In the genomic region with DNA sequence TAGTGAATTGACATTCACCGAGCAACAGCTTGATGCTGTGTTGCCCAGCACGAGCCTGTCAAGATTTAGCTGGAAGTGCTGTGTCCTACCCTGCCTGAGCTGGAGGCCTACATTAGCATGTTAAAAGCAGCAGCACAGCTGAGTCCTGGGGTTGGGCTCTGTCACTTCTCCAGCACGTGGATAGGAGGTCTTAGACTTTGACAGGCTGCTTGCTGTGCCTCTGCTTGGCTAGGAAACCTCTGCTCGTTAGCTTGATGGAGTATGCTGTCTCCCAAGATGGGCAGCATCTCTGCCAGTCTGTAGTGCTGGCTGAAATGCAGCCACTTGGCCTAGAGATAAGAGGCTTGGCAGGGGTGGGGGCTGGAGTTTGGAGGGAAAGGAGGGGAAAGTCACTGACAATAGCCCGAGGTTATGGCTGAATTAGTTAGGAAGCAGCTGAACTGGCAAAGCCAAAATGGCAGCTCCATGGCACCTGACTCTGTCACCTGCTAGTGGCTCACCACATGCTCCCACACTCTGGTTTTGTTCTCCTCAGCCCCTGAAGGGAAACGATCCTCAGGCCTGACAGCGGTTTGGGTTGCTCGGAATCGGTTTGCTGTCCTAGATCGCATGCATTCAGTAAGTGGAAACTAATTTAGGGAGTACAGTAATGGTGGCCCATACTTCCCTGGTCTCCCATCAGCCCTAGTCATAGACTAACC, we compare ENCODE assay signal across 20 mouse cellular contexts. TPM values are rescaled to one million over a fixed set of nuclear protein-coding genes. Genes with fewer than 3 reads are reported as not detected.
A peak's percentile ranks its signal among the peaks of the same experiment; 100 is the strongest.
DNase-seq lines count a peak whose midpoint lies in the region; ATAC-seq and TF ChIP-seq lines count a peak whose summit lies in the region.
"Had no signal": no experiment of that assay in that cellular context is flagged by ENCODE, and none has a peak within 500 bp of the region (broad histone marks: within the 10 kb centered on the region; RNA-seq: fewer than 3 reads in every experiment).

No protein-coding gene starts in this region.

- H3K27me3 ChIP-seq in forebrain, embryonic 13.5 days = no peaks in the 10 kb centered on the region
- no peaks in the 10 kb centered on the region for H3K27me3 ChIP-seq in forebrain, embryonic 11.5 days (ENCODE audit: control insufficient read depth, insufficient read depth, low read length)
- H3K27me3 ChIP-seq in liver, embryonic 14.5 days (ENCODE audit: control insufficient read depth, insufficient read depth, low read length) = no peaks in the 10 kb centered on the region
- no peaks in the 10 kb centered on the region for H3K27me3 ChIP-seq in liver, embryonic 11.5 days (replicated peaks; ENCODE audit: control insufficient read depth, insufficient read depth, low read length)
- no peaks in the 10 kb centered on the region for H3K27me3 ChIP-seq in hindbrain, postnatal 0 days (ENCODE audit: insufficient read depth, low read length)
- H3K27me3 ChIP-seq in neural tube, embryonic 15.5 days (replicated peaks) = no peaks in the 10 kb centered on the region
- H3K27me3 ChIP-seq: embryonic facial prominence, embryonic 15.5 days; limb, embryonic 15.5 days had no signal

- no peak overlapping the region for H3K4me2 ChIP-seq in forebrain, embryonic 13.5 days
- H3K4me2 ChIP-seq in forebrain, embryonic 11.5 days (ENCODE audit: low read depth, low read length, severe bottlenecking) = no peak overlapping the region
- H3K4me2 ChIP-seq in liver, embryonic 14.5 days (ENCODE audit: low read depth) = no peak overlapping the region
- H3K4me2 ChIP-seq in liver, embryonic 11.5 days = no peak overlapping the region
- no peak overlapping the region for H3K4me2 ChIP-seq in hindbrain, postnatal 0 days (ENCODE audit: low read depth, low read length)
- H3K4me2 ChIP-seq in neural tube, embryonic 15.5 days = no peak overlapping the region
- H3K4me2 ChIP-seq: embryonic facial prominence, embryonic 15.5 days; limb, embryonic 15.5 days; lung, embryonic 14.5 days had no signal

- 75% methylated on average over 10 of the region's 10 CpGs for WGBS in forebrain, embryonic 13.5 days
- WGBS in forebrain, embryonic 11.5 days = 81% methylated on average over 10 of the region's 10 CpGs
- WGBS in liver, embryonic 14.5 days (ENCODE audit: insufficient replicate concordance) = 79% methylated on average over 10 of the region's 10 CpGs
- 90% methylated on average over 10 of the region's 10 CpGs for WGBS in liver, embryonic 11.5 days
- WGBS in hindbrain, postnatal 0 days = 43% methylated on average over 10 of the region's 10 CpGs
- 56% methylated on average over 10 of the region's 10 CpGs for WGBS in neural tube, embryonic 15.5 days

- H3K4me3 ChIP-seq in forebrain, embryonic 13.5 days = no peak overlapping the region
- H3K4me3 ChIP-seq in forebrain, embryonic 11.5 days (ENCODE audit: low read depth, low read length) = no peak overlapping the region
- H3K4me3 ChIP-seq in liver, embryonic 14.5 days (ENCODE audit: insufficient read depth in 1 of 2, low read depth in 2 of 2, low read length in 2 of 2) = no peak overlapping the region
- H3K4me3 ChIP-seq in liver, embryonic 11.5 days (ENCODE audit: low read depth, low read length) = no peak overlapping the region
- H3K4me3 ChIP-seq in hindbrain, postnatal 0 days (ENCODE audit: low read length) = no peak overlapping the region
- no peak overlapping the region for H3K4me3 ChIP-seq in neural tube, embryonic 15.5 days (replicated peaks)
- H3K4me3 ChIP-seq: embryonic facial prominence, embryonic 15.5 days; limb, embryonic 15.5 days had no signal

- peaks cover 97% of the 10 kb centered on the region for H3K36me3 ChIP-seq in forebrain, embryonic 13.5 days (ENCODE audit: poor library complexity, severe bottlenecking)
- peaks cover 16% of the 10 kb centered on the region for H3K36me3 ChIP-seq in forebrain, embryonic 11.5 days (ENCODE audit: control insufficient read depth, insufficient read depth, low read length)
- peaks cover 79% of the 10 kb centered on the region for H3K36me3 ChIP-seq in liver, embryonic 14.5 days (replicated peaks; ENCODE audit: control insufficient read depth, insufficient read depth, low read depth)
- H3K36me3 ChIP-seq in liver, embryonic 11.5 days (ENCODE audit: control insufficient read depth, insufficient read depth, low read length) = peaks cover 53% of the 10 kb centered on the region
- peaks cover 85% of the 10 kb centered on the region for H3K36me3 ChIP-seq in hindbrain, postnatal 0 days (ENCODE audit: insufficient read depth, low read length)
- H3K36me3 ChIP-seq in neural tube, embryonic 15.5 days = peaks cover 94% of the 10 kb centered on the region

- no peaks in the 10 kb centered on the region for H3K4me1 ChIP-seq in forebrain, embryonic 13.5 days
- H3K4me1 ChIP-seq in forebrain, embryonic 11.5 days (replicated peaks; ENCODE audit: control insufficient read depth, insufficient read depth, low read length) = no peaks in the 10 kb centered on the region
- no peaks in the 10 kb centered on the region for H3K4me1 ChIP-seq in liver, embryonic 14.5 days (replicated peaks; ENCODE audit: control insufficient read depth in 2 of 2, insufficient read depth in 2 of 2, low read length in 1 of 2)
- no peaks in the 10 kb centered on the region for H3K4me1 ChIP-seq in liver, embryonic 11.5 days (replicated peaks; ENCODE audit: control insufficient read depth, insufficient read depth, low read length)
- H3K4me1 ChIP-seq in hindbrain, postnatal 0 days (ENCODE audit: insufficient read depth, low read length) = no peaks in the 10 kb centered on the region
- no peaks in the 10 kb centered on the region for H3K4me1 ChIP-seq in neural tube, embryonic 15.5 days
- H3K4me1 ChIP-seq: embryonic facial prominence, embryonic 15.5 days; limb, embryonic 15.5 days had no signal

- H3K9me3 ChIP-seq in forebrain, embryonic 13.5 days (replicated peaks) = no peaks in the 10 kb centered on the region
- no peaks in the 10 kb centered on the region for H3K9me3 ChIP-seq in forebrain, embryonic 11.5 days (ENCODE audit: control insufficient read depth, low read length)
- no peaks in the 10 kb centered on the region for H3K9me3 ChIP-seq in liver, embryonic 14.5 days (ENCODE audit: control insufficient read depth, low read length)
- H3K9me3 ChIP-seq in liver, embryonic 11.5 days (ENCODE audit: control insufficient read depth, low read length) = no peaks in the 10 kb centered on the region
- H3K9me3 ChIP-seq in hindbrain, postnatal 0 days (ENCODE audit: low read length) = no peaks in the 10 kb centered on the region
- H3K9me3 ChIP-seq in neural tube, embryonic 15.5 days (replicated peaks) = no peaks in the 10 kb centered on the region
- H3K9me3 ChIP-seq: embryonic facial prominence, embryonic 15.5 days; limb, embryonic 15.5 days had no signal

- ATAC-seq in forebrain, embryonic 13.5 days = 0 out of 2 replicates have a peak, but pooled peaks have one; percentile 27
- no peak for ATAC-seq in forebrain, embryonic 11.5 days (replicated peaks; ENCODE audit: low FRiP score)
- ATAC-seq in liver, embryonic 14.5 days (ENCODE audit: insufficient read depth) = 0 out of 2 replicates have a peak, but pooled peaks have one; percentile 18
- no peak for ATAC-seq in liver, embryonic 11.5 days (replicated peaks; ENCODE audit: low FRiP score)
- ATAC-seq in hindbrain, postnatal 0 days = peak; percentile 86
- peak; percentile 85 for ATAC-seq in neural tube, embryonic 15.5 days (ENCODE audit: low FRiP score)

- no peak for DNase-seq in forebrain, embryonic 11.5 days (ENCODE audit: low spot score)
- DNase-seq in liver, embryonic 14.5 days (ENCODE audit: low read depth in 3 of 3, low spot score in 3 of 3) = no peak
- DNase-seq in liver, embryonic 11.5 days (ENCODE audit: low spot score) = no peak
- peak; percentile 54 for DNase-seq in hindbrain, postnatal 0 days (ENCODE audit: low spot score)
- DNase-seq in spleen, postnatal 10 days (ENCODE audit: low spot score in 2 of 2) = no peak
- DNase-seq in right cerebral cortex, postnatal 36 days (ENCODE audit: low spot score in 2 of 2) = no peak
- DNase-seq: adrenal gland, postnatal 10 days; heart, postnatal 10 days; kidney, adult 2 months; kidney, postnatal 36 days; lung, embryonic 14.5 days had no signal

- no peak for TF ChIP-seq CTCF in liver, embryonic 14.5 days (IDR thresholded peaks at IDR 0.05; ENCODE audit: low read depth)
- TF ChIP-seq CTCF in hindbrain, postnatal 0 days (IDR thresholded peaks at IDR 0.05; ENCODE audit: low read depth) = no peak

- H3K27ac ChIP-seq in forebrain, embryonic 13.5 days = no peak overlapping the region
- H3K27ac ChIP-seq in forebrain, embryonic 11.5 days (ENCODE audit: low read depth, low read length) = no peak overlapping the region
- no peak overlapping the region for H3K27ac ChIP-seq in liver, embryonic 14.5 days
- no peak overlapping the region for H3K27ac ChIP-seq in liver, embryonic 11.5 days (ENCODE audit: low read depth, low read length)
- no peak overlapping the region for H3K27ac ChIP-seq in hindbrain, postnatal 0 days
- no peak overlapping the region for H3K27ac ChIP-seq in neural tube, embryonic 15.5 days (replicated peaks)
- H3K27ac ChIP-seq: embryonic facial prominence, embryonic 15.5 days; limb, embryonic 15.5 days had no signal

- no peak overlapping the region for H3K9ac ChIP-seq in forebrain, embryonic 13.5 days
- H3K9ac ChIP-seq in forebrain, embryonic 11.5 days (ENCODE audit: low read length) = no peak overlapping the region
- H3K9ac ChIP-seq in liver, embryonic 14.5 days (replicated peaks) = no peak overlapping the region
- no peak overlapping the region for H3K9ac ChIP-seq in liver, embryonic 11.5 days (ENCODE audit: low read depth, low read length)
- H3K9ac ChIP-seq in hindbrain, postnatal 0 days (replicated peaks; ENCODE audit: low read length) = no peak overlapping the region
- no peak overlapping the region for H3K9ac ChIP-seq in neural tube, embryonic 15.5 days (replicated peaks)
- H3K9ac ChIP-seq: embryonic facial prominence, embryonic 15.5 days; limb, embryonic 15.5 days; lung, embryonic 14.5 days had no signal

- no peak for TF ChIP-seq EP300 in liver, embryonic 14.5 days (IDR thresholded peaks at IDR 0.05; ENCODE audit: low read depth)

RNA-seq across cellular contexts. Expression of gene Pex19, which starts 18.6 kb away (rescaled TPM):
- 155 and 163 TPM in 2 replicates for polyA plus RNA-seq in forebrain, embryonic 13.5 days (2015; fragmentation: Nextera tagmentation; extraction: Ambion mirVana)
- 146 and 150 TPM in 2 replicates for polyA plus RNA-seq in forebrain, embryonic 11.5 days (2014; fragmentation: Nextera tagmentation; extraction: Ambion mirVana)
- 19.8 and 20.1 TPM in 2 replicates for polyA plus RNA-seq in liver, embryonic 14.5 days (2012; rRNA removed)
- polyA plus RNA-seq in liver, embryonic 14.5 days (2014; fragmentation: Nextera tagmentation; extraction: Ambion mirVana) = 30.1 and 32.9 TPM in 2 replicates
- 81.8 and 86.4 TPM in 2 replicates for polyA plus RNA-seq in liver, embryonic 11.5 days (2014; fragmentation: Nextera tagmentation; extraction: Ambion mirVana)
- total RNA-seq in hindbrain, postnatal 0 days (2014; rRNA removed) = 185 and 203 TPM in 2 replicates
- polyA plus RNA-seq in hindbrain, postnatal 0 days (2015; fragmentation: Nextera tagmentation; extraction: Ambion mirVana) = 140 and 144 TPM in 2 replicates
- polyA plus RNA-seq in neural tube, embryonic 15.5 days (2015; fragmentation: Nextera tagmentation; extraction: Ambion mirVana) = 154 and 162 TPM in 2 replicates

RNA-seq across cellular contexts. Expression of gene Ncstn, which starts 25.3 kb away (rescaled TPM):
- 95.5 and 106 TPM in 2 replicates for polyA plus RNA-seq in forebrain, embryonic 13.5 days (2015; fragmentation: Nextera tagmentation; extraction: Ambion mirVana)
- 107 and 117 TPM in 2 replicates for polyA plus RNA-seq in forebrain, embryonic 11.5 days (2014; fragmentation: Nextera tagmentation; extraction: Ambion mirVana)
- polyA plus RNA-seq in liver, embryonic 14.5 days (2012; rRNA removed) = 22.2 and 22.6 TPM in 2 replicates
- polyA plus RNA-seq in liver, embryonic 14.5 days (2014; fragmentation: Nextera tagmentation; extraction: Ambion mirVana) = 24.6 and 28.4 TPM in 2 replicates
- 75.3 and 76.5 TPM in 2 replicates for polyA plus RNA-seq in liver, embryonic 11.5 days (2014; fragmentation: Nextera tagmentation; extraction: Ambion mirVana)
- total RNA-seq in hindbrain, postnatal 0 days (2014; rRNA removed) = 77.5 and 86.9 TPM in 2 replicates
- polyA plus RNA-seq in hindbrain, postnatal 0 days (2015; fragmentation: Nextera tagmentation; extraction: Ambion mirVana) = 95.0 and 101 TPM in 2 replicates
- polyA plus RNA-seq in neural tube, embryonic 15.5 days (2015; fragmentation: Nextera tagmentation; extraction: Ambion mirVana) = 100 and 109 TPM in 2 replicates

RNA-seq across cellular contexts. Expression of gene Copa, which starts 25.6 kb away (rescaled TPM):
- 174 and 194 TPM in 2 replicates for polyA plus RNA-seq in forebrain, embryonic 13.5 days (2015; fragmentation: Nextera tagmentation; extraction: Ambion mirVana)
- 182 and 187 TPM in 2 replicates for polyA plus RNA-seq in forebrain, embryonic 11.5 days (2014; fragmentation: Nextera tagmentation; extraction: Ambion mirVana)
- 28.9 and 29.1 TPM in 2 replicates for polyA plus RNA-seq in liver, embryonic 14.5 days (2012; rRNA removed)
- 49.6 and 54.6 TPM in 2 replicates for polyA plus RNA-seq in liver, embryonic 14.5 days (2014; fragmentation: Nextera tagmentation; extraction: Ambion mirVana)
- polyA plus RNA-seq in liver, embryonic 11.5 days (2014; fragmentation: Nextera tagmentation; extraction: Ambion mirVana) = 137 and 153 TPM in 2 replicates
- total RNA-seq in hindbrain, postnatal 0 days (2014; rRNA removed) = 189 and 191 TPM in 2 replicates
- 136 and 142 TPM in 2 replicates for polyA plus RNA-seq in hindbrain, postnatal 0 days (2015; fragmentation: Nextera tagmentation; extraction: Ambion mirVana)
- 174 and 182 TPM in 2 replicates for polyA plus RNA-seq in neural tube, embryonic 15.5 days (2015; fragmentation: Nextera tagmentation; extraction: Ambion mirVana)

RNA-seq across cellular contexts. Expression of gene Dcaf8, which starts 40.0 kb away (rescaled TPM):
- polyA plus RNA-seq in forebrain, embryonic 13.5 days (2015; fragmentation: Nextera tagmentation; extraction: Ambion mirVana) = 112 and 125 TPM in 2 replicates
- polyA plus RNA-seq in forebrain, embryonic 11.5 days (2014; fragmentation: Nextera tagmentation; extraction: Ambion mirVana) = 116 and 118 TPM in 2 replicates
- 25.4 and 34.6 TPM in 2 replicates for polyA plus RNA-seq in liver, embryonic 14.5 days (2012; rRNA removed)
- polyA plus RNA-seq in liver, embryonic 14.5 days (2014; fragmentation: Nextera tagmentation; extraction: Ambion mirVana) = 36.2 and 40.1 TPM in 2 replicates
- 89.2 and 102 TPM in 2 replicates for polyA plus RNA-seq in liver, embryonic 11.5 days (2014; fragmentation: Nextera tagmentation; extraction: Ambion mirVana)
- total RNA-seq in hindbrain, postnatal 0 days (2014; rRNA removed) = 67.1 and 73.0 TPM in 2 replicates
- polyA plus RNA-seq in hindbrain, postnatal 0 days (2015; fragmentation: Nextera tagmentation; extraction: Ambion mirVana) = 73.1 and 79.1 TPM in 2 replicates
- 84.5 and 93.4 TPM in 2 replicates for polyA plus RNA-seq in neural tube, embryonic 15.5 days (2015; fragmentation: Nextera tagmentation; extraction: Ambion mirVana)

RNA-seq across cellular contexts. Expression of gene Nhlh1, which starts 50.6 kb away (rescaled TPM):
- polyA plus RNA-seq in forebrain, embryonic 13.5 days (2015; fragmentation: Nextera tagmentation; extraction: Ambion mirVana) = 7.3 and 7.8 TPM in 2 replicates
- polyA plus RNA-seq in forebrain, embryonic 11.5 days (2014; fragmentation: Nextera tagmentation; extraction: Ambion mirVana) = 6.0 and 7.6 TPM in 2 replicates
- not detected in 2 replicates for polyA plus RNA-seq in liver, embryonic 14.5 days (2012; rRNA removed)
- not detected in 2 replicates for polyA plus RNA-seq in liver, embryonic 14.5 days (2014; fragmentation: Nextera tagmentation; extraction: Ambion mirVana)
- 0.11 TPM in 1 of 2 replicates, not detected in the other for polyA plus RNA-seq in liver, embryonic 11.5 days (2014; fragmentation: Nextera tagmentation; extraction: Ambion mirVana)
- total RNA-seq in hindbrain, postnatal 0 days (2014; rRNA removed) = 13.3 and 17.3 TPM in 2 replicates
- 2.3 and 2.4 TPM in 2 replicates for polyA plus RNA-seq in hindbrain, postnatal 0 days (2015; fragmentation: Nextera tagmentation; extraction: Ambion mirVana)
- polyA plus RNA-seq in neural tube, embryonic 15.5 days (2015; fragmentation: Nextera tagmentation; extraction: Ambion mirVana) = 2.2 and 2.6 TPM in 2 replicates
- total RNA-seq: common myeloid progenitor, adult 5-6 weeks; gastrocnemius, postnatal 4 days; heart, postnatal 10 days; megakaryocyte progenitor cell, adult 5-6 weeks; neutrophil, adult 5-6 weeks had no signal
- polyA plus RNA-seq: kidney, adult 2 months; lung, embryonic 14.5 days; spleen, adult 2 months had no signal

Comparison
In these comparisons a context has a peak if more than half of its experiments do, and no peak if none do; other contexts are left out.
1. ATAC-seq: peak in forebrain, embryonic 13.5 days (single experiment), liver, embryonic 14.5 days (single experiment), hindbrain, postnatal 0 days (single experiment) and neural tube, embryonic 15.5 days (single experiment); none in forebrain, embryonic 11.5 days (single experiment) and liver, embryonic 11.5 days (single experiment).